Mouse (Mus musculus): ENCODE data around the gene Cyp4f17.

- TF ChIP-seq POLR2A (IDR thresholded peaks at IDR 0.05; ENCODE audit: insufficient read depth, low read length) (peak; percentile 33), EP300 (IDR thresholded peaks at IDR 0.05; ENCODE audit: insufficient read depth, low read depth, low read length) (no peak), CTCF (IDR thresholded peaks at IDR 0.05; ENCODE audit: low read depth, low read length) (no peak)
These were observed 13.4 kb upstream of the Cyp4f17 start for GRCm38 (mm10) chr17:32492349-32492980.

Data from ES-Bruce4 (cell line).